Mouse (Mus musculus): ENCODE measurements around the gene Nr2c2. TPM values are rescaled to one million over a fixed set of nuclear protein-coding genes. Genes with fewer than 3 reads are reported as not detected.
A peak's percentile ranks its signal among the peaks of the same experiment; 100 is the strongest.

Nr2c2 gene
- total RNA-seq, 1 experiment from 2014 or later = 62.5 TPM

GRCm38 (mm10) chr6:92100679-92101360 lies 9.6 kb downstream of the Nr2c2 start:
- ATAC-seq (replicated peaks; ENCODE audit: insufficient number of reproducible peaks, low FRiP score, low TSS enrichment, poor library complexity, severe bottlenecking) = peak; percentile 97

GRCm38 (mm10) chr6:92124547-92124946 lies 33.4 kb downstream of the Nr2c2 start:
- ATAC-seq (replicated peaks; ENCODE audit: insufficient number of reproducible peaks, low FRiP score, low TSS enrichment, poor library complexity, severe bottlenecking) = no peak

- ATAC-seq (replicated peaks; ENCODE audit: insufficient number of reproducible peaks, low FRiP score, low TSS enrichment, poor library complexity, severe bottlenecking) = peak; percentile 73; the same call in 1 of the 2 replicates
Observed at GRCm38 (mm10) chr6:92126861-92127468, 35.8 kb downstream of the Nr2c2 start.

- no peak for ATAC-seq (replicated peaks; ENCODE audit: insufficient number of reproducible peaks, low FRiP score, low TSS enrichment, poor library complexity, severe bottlenecking)
Observed at GRCm38 (mm10) chr6:92131456-92131855, 40.3 kb downstream of the Nr2c2 start.

DNA sequence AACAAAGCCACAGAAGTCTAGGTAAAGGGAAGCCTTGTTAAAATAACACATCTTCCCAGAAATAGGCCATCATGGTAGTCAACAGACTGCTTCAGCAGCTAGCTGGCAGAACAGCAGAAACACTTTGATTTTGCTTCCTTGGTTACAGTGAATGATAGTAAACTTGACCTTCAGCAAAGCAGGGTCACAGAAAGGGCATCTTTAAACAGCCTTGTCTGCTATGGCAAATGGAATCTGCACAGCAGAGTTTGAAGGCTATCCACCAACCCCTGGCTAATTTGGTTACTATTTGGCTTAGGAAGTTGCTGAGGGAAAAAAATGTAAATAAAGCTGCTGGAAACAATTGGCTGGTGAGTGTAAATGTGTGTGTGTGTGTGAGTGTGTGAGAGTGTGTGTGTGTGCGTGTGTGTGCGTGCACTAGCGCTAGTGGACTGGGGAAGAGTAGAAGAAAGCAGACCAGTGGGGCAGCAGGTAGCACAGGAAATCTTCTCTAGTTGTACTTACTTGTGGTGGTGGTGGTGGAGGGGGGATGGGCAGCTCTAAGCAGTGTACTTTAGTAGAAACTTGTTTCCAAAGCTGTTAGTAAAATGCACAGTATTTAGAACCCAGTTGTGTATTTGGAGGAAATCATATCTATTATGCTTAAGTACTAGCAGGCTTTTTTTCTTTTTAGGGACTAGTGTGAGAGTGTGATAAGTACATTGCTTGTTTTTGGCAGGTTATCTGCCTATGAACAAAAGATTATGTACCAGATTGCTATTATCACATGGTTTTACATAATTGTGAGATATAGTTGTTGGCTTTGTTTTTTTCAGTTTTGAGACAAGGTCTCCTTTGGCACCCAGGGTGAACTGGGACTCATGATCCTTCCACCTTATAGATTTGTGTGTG lies 41.1 kb downstream of the Nr2c2 start:
- ATAC-seq (replicated peaks; ENCODE audit: insufficient number of reproducible peaks, low FRiP score, low TSS enrichment, poor library complexity, severe bottlenecking) = no peak

GRCm38 (mm10) chr6:92133617-92134016 lies 42.4 kb downstream of the Nr2c2 start:
- no peak for ATAC-seq (replicated peaks; ENCODE audit: insufficient number of reproducible peaks, low FRiP score, low TSS enrichment, poor library complexity, severe bottlenecking)

DNA sequence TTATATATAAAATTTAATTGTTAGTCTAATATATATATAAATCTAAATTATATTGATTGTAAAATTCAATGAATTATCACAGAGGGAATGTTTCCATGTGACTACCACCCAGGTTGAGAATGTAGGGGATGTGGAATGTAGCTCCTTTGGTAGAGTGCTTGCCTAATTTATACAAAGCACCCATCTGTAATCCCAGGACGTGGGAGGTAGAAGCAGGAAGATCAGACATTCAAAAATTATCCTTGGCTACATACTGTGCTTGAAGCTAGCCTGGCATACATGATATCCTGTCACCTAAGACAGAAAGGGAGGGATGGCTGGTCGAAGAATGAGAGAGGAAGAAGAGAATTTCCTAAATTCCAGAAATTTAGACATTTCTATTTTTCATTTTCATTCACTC lies 45.2 kb downstream of the Nr2c2 start:
- no peak for ATAC-seq (replicated peaks; ENCODE audit: insufficient number of reproducible peaks, low FRiP score, low TSS enrichment, poor library complexity, severe bottlenecking)

DNA sequence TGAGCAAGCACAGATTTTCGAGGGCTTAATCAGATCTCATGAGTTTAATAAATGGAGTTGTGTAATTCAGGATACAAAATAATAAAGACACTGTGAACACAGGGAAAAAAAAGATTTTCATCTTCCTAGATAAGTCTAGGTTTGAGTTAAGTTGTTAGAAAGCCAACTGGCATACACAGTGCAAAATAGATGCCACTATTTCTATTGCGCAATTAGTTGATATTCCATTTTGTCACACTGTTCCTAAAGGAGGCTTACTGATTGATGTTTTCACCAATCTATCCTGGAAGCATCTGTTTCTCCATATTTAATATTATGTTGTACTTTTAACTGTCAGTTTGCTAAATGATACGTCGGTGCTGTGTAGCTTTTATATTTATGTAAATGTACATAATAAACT lies 54.7 kb downstream of the Nr2c2 start:
- no peak for ATAC-seq (replicated peaks; ENCODE audit: insufficient number of reproducible peaks, low FRiP score, low TSS enrichment, poor library complexity, severe bottlenecking)

GRCm38 (mm10) chr6:92153774-92154173 lies 62.6 kb downstream of the Nr2c2 start:
- no peak for ATAC-seq (replicated peaks; ENCODE audit: insufficient number of reproducible peaks, low FRiP score, low TSS enrichment, poor library complexity, severe bottlenecking)

DNA sequence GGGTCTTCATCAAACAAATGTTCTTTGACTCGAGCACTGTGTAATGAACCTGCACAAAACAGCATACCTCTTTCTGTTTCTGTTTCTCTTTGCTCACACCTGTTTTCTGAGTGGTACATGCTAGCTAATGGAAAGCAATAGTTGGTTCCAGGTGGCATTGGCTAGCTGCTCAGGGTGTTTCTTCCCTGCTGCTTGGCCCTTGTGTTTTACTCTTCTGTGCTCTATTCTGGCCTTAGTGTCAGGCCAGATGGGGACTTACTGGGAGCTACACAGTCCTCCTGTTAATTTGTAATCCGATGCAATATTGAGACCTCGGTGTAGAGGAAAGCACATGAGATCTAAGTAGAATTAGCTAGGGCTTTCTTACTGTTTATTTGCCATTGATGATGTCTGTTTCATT lies 67.6 kb downstream of the Nr2c2 start:
- no peak for ATAC-seq (replicated peaks; ENCODE audit: insufficient number of reproducible peaks, low FRiP score, low TSS enrichment, poor library complexity, severe bottlenecking)

DNA sequence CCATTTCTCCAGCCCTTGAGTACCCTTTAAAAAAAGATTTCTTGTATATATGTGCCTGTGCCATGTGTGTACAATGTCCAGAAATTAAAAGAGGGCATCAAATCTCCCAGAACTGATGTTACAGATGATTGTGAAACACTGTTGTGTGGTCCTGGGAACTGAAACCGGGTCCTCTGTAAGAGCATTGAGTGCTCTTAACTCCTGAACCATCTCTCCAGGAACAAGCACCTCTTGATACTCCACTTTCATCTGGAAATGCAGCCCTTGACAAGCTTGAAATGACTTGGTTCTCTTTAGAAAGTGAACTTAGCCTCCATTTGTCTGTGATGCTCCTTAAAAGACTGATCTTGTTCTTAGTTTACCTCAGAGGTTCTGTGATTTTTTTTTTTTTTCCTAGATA lies 71.5 kb downstream of the Nr2c2 start:
- no peak for ATAC-seq (replicated peaks; ENCODE audit: insufficient number of reproducible peaks, low FRiP score, low TSS enrichment, poor library complexity, severe bottlenecking)

GRCm38 (mm10) chr6:92176450-92176849 lies 85.3 kb downstream of the Nr2c2 start:
- ATAC-seq (replicated peaks; ENCODE audit: insufficient number of reproducible peaks, low FRiP score, low TSS enrichment, poor library complexity, severe bottlenecking) = no peak

- ATAC-seq (replicated peaks; ENCODE audit: insufficient number of reproducible peaks, low FRiP score, low TSS enrichment, poor library complexity, severe bottlenecking) = peak; percentile 49; the same call in 1 of the 2 replicates
Observed at GRCm38 (mm10) chr6:92183621-92184131, 92.5 kb downstream of the Nr2c2 start, which contains the start of gene Mrps25. Mrps25 (minus strand) TSS chr6:92184033.

- ATAC-seq (replicated peaks; ENCODE audit: insufficient number of reproducible peaks, low FRiP score, low TSS enrichment, poor library complexity, severe bottlenecking) = no peak
Observed at GRCm38 (mm10) chr6:92184178-92184577, 93.0 kb downstream of the Nr2c2 start.

GRCm38 (mm10) chr6:92199414-92199813 lies 108.2 kb downstream of the Nr2c2 start:
- no peak for ATAC-seq (replicated peaks; ENCODE audit: insufficient number of reproducible peaks, low FRiP score, low TSS enrichment, poor library complexity, severe bottlenecking)

GRCm38 (mm10) chr6:92214055-92214772 lies 123.0 kb downstream of the Nr2c2 start:
- peak; percentile 8; the same call in 1 of the 2 replicates for ATAC-seq (replicated peaks; ENCODE audit: insufficient number of reproducible peaks, low FRiP score, low TSS enrichment, poor library complexity, severe bottlenecking)

DNA sequence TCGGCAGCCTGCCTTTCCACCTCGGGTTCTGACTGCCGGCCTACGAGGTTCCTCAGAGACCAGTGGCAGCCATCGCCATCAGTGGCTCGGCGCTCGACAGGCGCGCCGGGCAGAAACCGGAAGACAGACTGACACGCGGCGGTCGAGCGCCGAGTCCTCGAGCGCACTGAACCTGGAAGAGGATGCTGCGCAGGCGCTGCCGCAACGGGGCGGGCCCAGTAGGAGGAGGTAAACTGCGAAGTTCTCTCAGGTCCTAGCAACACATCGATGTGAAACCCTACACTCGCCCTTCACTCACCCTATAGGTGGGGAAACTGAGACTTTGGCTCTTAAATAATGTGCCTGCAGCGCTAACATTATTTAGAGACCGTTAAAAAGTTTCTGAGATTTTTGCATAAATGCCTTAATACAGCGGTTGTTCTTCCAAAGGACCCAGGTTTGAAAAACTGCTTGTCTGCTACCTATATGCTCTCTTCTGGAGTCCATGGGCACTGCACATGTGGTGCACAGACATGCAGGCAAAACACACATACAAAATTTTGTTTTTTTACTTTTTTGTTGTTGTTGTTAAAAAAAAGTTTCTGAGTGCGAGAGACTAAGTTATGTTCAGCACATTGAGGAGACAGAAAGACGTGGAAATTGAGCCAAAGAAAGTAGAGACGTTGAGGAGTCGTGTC lies 123.7 kb downstream of the Nr2c2 start, which contains the start of gene Rbsn:
Gene Rbsn, minus strand, starts transcription at position 153 of the 677 bp plus-strand sequence.
- peak; percentile 96 for ATAC-seq (replicated peaks; ENCODE audit: insufficient number of reproducible peaks, low FRiP score, low TSS enrichment, poor library complexity, severe bottlenecking)

GRCm38 (mm10) chr6:92219445-92219844 lies 128.3 kb downstream of the Nr2c2 start:
- ATAC-seq (replicated peaks; ENCODE audit: insufficient number of reproducible peaks, low FRiP score, low TSS enrichment, poor library complexity, severe bottlenecking) = no peak
